Mouse (Mus musculus) neutrophil, adult 5-6 weeks (primary cell): ENCODE data around the gene Gm20489. TPM values are rescaled to one million over a fixed set of nuclear protein-coding genes. Genes with fewer than 3 reads are reported as not detected.

ENCODE experiments used
- ATAC-seq: fragments of 151-379, 151-347 bp; 2 replicates; pipeline ENCODE4 v1.8.0; 2017; ENCODE audit warnings: mild to moderate bottlenecking, moderate TSS enrichment; ENCODE audit not compliant: insufficient number of reproducible peaks, poor library complexity, low FRiP score, severe bottlenecking; ENCODE audit errors: extremely low read depth
- total RNA-seq: library from RNA; stranded (forward); fragments of 200-1000 nt; gene quantifications from 2 replicates; pipeline ENCODE4 v1.2.3, GENCODE M21; 2017

Gm20489 gene
- total RNA-seq, 1 experiment from 2014 or later, result not detected

- peak; percentile 97 for ATAC-seq
Observed at GRCm38 (mm10) chrX:101268025-101268754, 633 bp downstream of the Gm20489 start, which contains the start of gene Il2rg. Gene Il2rg (minus strand): TSS chrX:101268255.

GRCm38 (mm10) chrX:101266631-101267030, 2.2 kb downstream of the Gm20489 start:
- ATAC-seq, result no peak

GRCm38 (mm10) chrX:101263892-101264291, 4.9 kb downstream of the Gm20489 start, which contains the start of gene Gm614:
Gene Gm614 (minus strand): TSS chrX:101263992.
- ATAC-seq, result no peak

GRCm38 (mm10) chrX:101260441-101261325, 8.1 kb downstream of the Gm20489 start:
- no peak for ATAC-seq

GRCm38 (mm10) chrX:101256603-101257002, 12.2 kb downstream of the Gm20489 start:
- ATAC-seq, result no peak

GRCm38 (mm10) chrX:101254740-101255139, 14.1 kb downstream of the Gm20489 start:
- ATAC-seq, result no peak

GRCm38 (mm10) chrX:101253952-101254729, 14.7 kb downstream of the Gm20489 start, which contains the start of gene Foxo4:
Gene Foxo4 (plus strand): TSS chrX:101254528.
- ATAC-seq, result peak; percentile 92

- no peak for ATAC-seq
Observed at GRCm38 (mm10) chrX:101245011-101245410, 23.8 kb downstream of the Gm20489 start.

- ATAC-seq, result no peak
Observed at GRCm38 (mm10) chrX:101222796-101223162, 46.0 kb downstream of the Gm20489 start.

- peak; percentile 98 for ATAC-seq
Observed at GRCm38 (mm10) chrX:101221834-101222795, 46.7 kb downstream of the Gm20489 start, which contains the start of gene Snx12. Gene Snx12 (minus strand): TSS chrX:101222563.

Other genes with a start within 250 kb of the Gm20489 start
- not detected in 2 replicates for gene Tex11, start 209.4 kb downstream of the Gm20489 start, total RNA-seq
- gene Slc7a3, start 183.0 kb downstream of the Gm20489 start, total RNA-seq, result 0.35 and 0.61 TPM in 2 replicates
- 21.5 and 30.0 TPM in 2 replicates for gene Snx12, start 46.5 kb downstream of the Gm20489 start, total RNA-seq
- 28.5 and 28.7 TPM in 2 replicates for gene Foxo4, start 14.5 kb downstream of the Gm20489 start, total RNA-seq
- gene Gm614, start 5.0 kb downstream of the Gm20489 start, total RNA-seq, result 20.3 and 21.4 TPM in 2 replicates
- 229 and 259 TPM in 2 replicates for gene Il2rg, start 768 bp downstream of the Gm20489 start, total RNA-seq
- 91.4 and 117 TPM in 2 replicates for gene Med12, start 5.0 kb upstream of the Gm20489 start, total RNA-seq
- gene Nlgn3, start 30.1 kb upstream of the Gm20489 start, total RNA-seq, result not detected in 2 replicates
- gene Gjb1, start 107.4 kb upstream of the Gm20489 start, total RNA-seq, result not detected in 2 replicates
- gene Zmym3, start 151.8 kb upstream of the Gm20489 start, total RNA-seq, result 24.4 and 26.3 TPM in 2 replicates
- gene Nono, start 160.3 kb upstream of the Gm20489 start, total RNA-seq, result 305 and 325 TPM in 2 replicates
- 3.3 and 8.8 TPM in 2 replicates for gene Itgb1bp2, start 180.1 kb upstream of the Gm20489 start, total RNA-seq